Mouse (Mus musculus): ENCODE results near the gene Olfr646. TPM values are rescaled to one million over a fixed set of nuclear protein-coding genes. Genes with fewer than 3 reads are reported as not detected.

Olfr646 gene
- polyA plus RNA-seq, 1 experiment from 2014 or later = not detected

DNA sequence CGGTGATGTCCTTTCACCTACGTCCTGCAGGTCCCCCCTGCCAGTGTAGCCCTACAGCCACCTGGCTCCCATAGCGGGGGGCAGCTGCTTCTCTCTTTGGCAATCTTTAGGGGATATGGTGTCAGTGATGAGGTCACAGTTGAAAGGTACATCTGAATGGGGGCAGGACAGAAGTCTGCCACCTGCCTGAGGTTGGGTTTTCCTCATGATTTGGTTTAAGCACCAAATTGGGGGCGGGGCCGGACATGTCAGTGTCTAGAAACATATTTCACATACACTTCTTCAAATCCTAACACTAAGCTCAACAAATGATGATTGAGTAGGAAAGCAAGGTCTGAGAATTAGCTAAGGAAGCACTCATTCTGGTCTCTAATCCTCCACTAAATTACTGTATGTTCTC lies 25.1 kb downstream of the Olfr646 start, which contains the start of gene Ubqln5:
Gene Ubqln5 (minus strand): TSS at position 101 of the 400 bp plus-strand sequence.
- ATAC-seq (replicated peaks; ENCODE audit: low FRiP score, low read depth) (no peak), DNase-seq (ENCODE audit: low spot score) (no peak)
- no peak within 1 kb of the TSS for H3K4me3 ChIP-seq (replicated peaks; ENCODE audit: low read depth, low read length)
- no peaks in the 10 kb centered on the region for H3K4me1 ChIP-seq (replicated peaks; ENCODE audit: insufficient read depth, low read length)
- H3K9ac ChIP-seq (ENCODE audit: low read depth, low read length) = no peak within 1 kb of the TSS
- no peak within 1 kb of the TSS for H3K4me2 ChIP-seq (ENCODE audit: low read length)
- H3K9me3 ChIP-seq (replicated peaks; ENCODE audit: low read length) = no peaks in the 10 kb centered on the region
- H3K27me3 ChIP-seq (ENCODE audit: insufficient read depth, low read length) = no peaks in the 10 kb centered on the region
- no peak within 1 kb of the TSS for H3K27ac ChIP-seq
- H3K36me3 ChIP-seq (ENCODE audit: insufficient read depth, low read length) = no peaks in the 10 kb centered on the region
- 91% methylated on average over 5 of the region's 5 CpGs for WGBS
- TF ChIP-seq CTCF (IDR thresholded peaks at IDR 0.05; ENCODE audit: low read depth) = no peak

- no peaks in the 10 kb centered on the region for H3K27me3 ChIP-seq (ENCODE audit: insufficient read depth, low read length)
- no peak within 1 kb of the TSS for H3K4me2 ChIP-seq (ENCODE audit: low read length)
- 88% methylated on average over 5 of the region's 5 CpGs for WGBS
Observed at GRCm38 (mm10) chr7:104137305-104137704, 32.6 kb downstream of the Olfr646 start, which contains the start of gene Olfr643. Gene Olfr643, minus strand, starts transcription at chr7:104137405.

GRCm38 (mm10) chr7:104143179-104143578 lies 38.5 kb downstream of the Olfr646 start, which contains the start of gene Ubqln3:
Gene Ubqln3, minus strand, starts transcription at chr7:104143279.
- Histone ChIP-seq H3K27me3 (ENCODE audit: insufficient read depth, low read length) (no peaks in the 10 kb centered on the region), H3K4me1 (replicated peaks; ENCODE audit: insufficient read depth, low read length) (no peaks in the 10 kb centered on the region), H3K9ac (ENCODE audit: low read depth, low read length) (no peak within 1 kb of the TSS), H3K9me3 (replicated peaks; ENCODE audit: low read length) (no peaks in the 10 kb centered on the region), H3K4me3 (replicated peaks; ENCODE audit: low read depth, low read length) (no peak within 1 kb of the TSS), H3K4me2 (ENCODE audit: low read length) (no peak within 1 kb of the TSS), H3K36me3 (ENCODE audit: insufficient read depth, low read length) (no peaks in the 10 kb centered on the region), H3K27ac (no peak within 1 kb of the TSS)
- no peak for DNase-seq (ENCODE audit: low spot score)
- ATAC-seq (replicated peaks; ENCODE audit: low FRiP score, low read depth) = no peak
- TF ChIP-seq CTCF (IDR thresholded peaks at IDR 0.05; ENCODE audit: low read depth) = no peak
- 72% methylated on average over 3 of the region's 3 CpGs for WGBS

More at GRCm38 (mm10) chr7:104137305-104137704, 32.6 kb downstream of the Olfr646 start, which contains the start of gene Olfr643:
- H3K9ac ChIP-seq (ENCODE audit: low read depth, low read length) = no peak within 1 kb of the TSS
- ATAC-seq (replicated peaks; ENCODE audit: low FRiP score, low read depth) = no peak
- DNase-seq (ENCODE audit: low spot score) = no peak
- H3K4me1 ChIP-seq (replicated peaks; ENCODE audit: insufficient read depth, low read length) = no peaks in the 10 kb centered on the region
- H3K4me3 ChIP-seq (replicated peaks; ENCODE audit: low read depth, low read length) = no peak within 1 kb of the TSS
- no peak for TF ChIP-seq CTCF (IDR thresholded peaks at IDR 0.05; ENCODE audit: low read depth)
- no peak within 1 kb of the TSS for H3K27ac ChIP-seq
- H3K36me3 ChIP-seq (ENCODE audit: insufficient read depth, low read length) = no peaks in the 10 kb centered on the region
- no peaks in the 10 kb centered on the region for H3K9me3 ChIP-seq (replicated peaks; ENCODE audit: low read length)

- WGBS = 79% methylated on average over 2 of the region's 2 CpGs
Observed at GRCm38 (mm10) chr7:104150456-104150855, 45.8 kb downstream of the Olfr646 start, which contains the start of gene Ubqlnl. Gene Ubqlnl, minus strand, starts transcription at chr7:104150556.

More at GRCm38 (mm10) chr7:104150456-104150855, 45.8 kb downstream of the Olfr646 start, which contains the start of gene Ubqlnl:
- Histone ChIP-seq H3K27me3 (ENCODE audit: insufficient read depth, low read length) (no peaks in the 10 kb centered on the region), H3K4me3 (replicated peaks; ENCODE audit: low read depth, low read length) (no peak within 1 kb of the TSS), H3K4me1 (replicated peaks; ENCODE audit: insufficient read depth, low read length) (no peaks in the 10 kb centered on the region), H3K27ac (no peak within 1 kb of the TSS), H3K36me3 (ENCODE audit: insufficient read depth, low read length) (no peaks in the 10 kb centered on the region), H3K9me3 (replicated peaks; ENCODE audit: low read length) (no peaks in the 10 kb centered on the region), H3K4me2 (ENCODE audit: low read length) (no peak within 1 kb of the TSS), H3K9ac (ENCODE audit: low read depth, low read length) (no peak within 1 kb of the TSS)
- TF ChIP-seq CTCF (IDR thresholded peaks at IDR 0.05; ENCODE audit: low read depth) = no peak
- no peak for ATAC-seq (replicated peaks; ENCODE audit: low FRiP score, low read depth)
- no peak for DNase-seq (ENCODE audit: low spot score)

Other genes starting within 250 kb of the Olfr646 start
- not detected in 2 replicates for gene Olfr66, start 218.6 kb upstream of the Olfr646 start, polyA plus RNA-seq (2015; fragmentation: Nextera tagmentation; extraction: Ambion mirVana)
- gene Olfr64, start 210.4 kb upstream of the Olfr646 start, polyA plus RNA-seq (2015; fragmentation: Nextera tagmentation; extraction: Ambion mirVana) = not detected in 2 replicates
- not detected in 2 replicates for gene Olfr65, start 201.4 kb upstream of the Olfr646 start, polyA plus RNA-seq (2015; fragmentation: Nextera tagmentation; extraction: Ambion mirVana)
- gene Olfr631, start 176.0 kb upstream of the Olfr646 start, polyA plus RNA-seq (2015; fragmentation: Nextera tagmentation; extraction: Ambion mirVana) = not detected in 2 replicates
- not detected in 2 replicates for gene Olfr632, start 170.5 kb upstream of the Olfr646 start, polyA plus RNA-seq (2015; fragmentation: Nextera tagmentation; extraction: Ambion mirVana)
- not detected in 2 replicates for gene Olfr633, start 160.4 kb upstream of the Olfr646 start, polyA plus RNA-seq (2015; fragmentation: Nextera tagmentation; extraction: Ambion mirVana)
- gene Olfr635, start 133.7 kb upstream of the Olfr646 start, polyA plus RNA-seq (2015; fragmentation: Nextera tagmentation; extraction: Ambion mirVana) = not detected in 2 replicates
- not detected in 2 replicates for gene Olfr638, start 106.1 kb upstream of the Olfr646 start, polyA plus RNA-seq (2015; fragmentation: Nextera tagmentation; extraction: Ambion mirVana)
- 0.01 TPM in 1 of 2 replicates, not detected in the other for gene Olfr639, start 87.6 kb upstream of the Olfr646 start, polyA plus RNA-seq (2015; fragmentation: Nextera tagmentation; extraction: Ambion mirVana)
- gene Olfr640, start 79.3 kb upstream of the Olfr646 start, polyA plus RNA-seq (2015; fragmentation: Nextera tagmentation; extraction: Ambion mirVana) = not detected in 2 replicates
- gene Olfr641, start 69.4 kb upstream of the Olfr646 start, polyA plus RNA-seq (2015; fragmentation: Nextera tagmentation; extraction: Ambion mirVana) = not detected in 2 replicates
- not detected in 2 replicates for gene Olfr642, start 52.2 kb upstream of the Olfr646 start, polyA plus RNA-seq (2015; fragmentation: Nextera tagmentation; extraction: Ambion mirVana)
- gene 4930516K23Rik, start 43.4 kb upstream of the Olfr646 start, polyA plus RNA-seq (2015; fragmentation: Nextera tagmentation; extraction: Ambion mirVana) = not detected in 2 replicates
- gene Olfr644, start 33.0 kb upstream of the Olfr646 start, polyA plus RNA-seq (2015; fragmentation: Nextera tagmentation; extraction: Ambion mirVana) = not detected in 2 replicates
- not detected in 2 replicates for gene Olfr645, start 19.4 kb upstream of the Olfr646 start, polyA plus RNA-seq (2015; fragmentation: Nextera tagmentation; extraction: Ambion mirVana)
- gene Ubqln5, start 25.0 kb downstream of the Olfr646 start, polyA plus RNA-seq (2015; fragmentation: Nextera tagmentation; extraction: Ambion mirVana) = not detected in 2 replicates
- gene Olfr643, start 32.5 kb downstream of the Olfr646 start, polyA plus RNA-seq (2015; fragmentation: Nextera tagmentation; extraction: Ambion mirVana) = not detected in 2 replicates
- gene Ubqln3, start 38.4 kb downstream of the Olfr646 start, polyA plus RNA-seq (2015; fragmentation: Nextera tagmentation; extraction: Ambion mirVana) = not detected in 2 replicates
- not detected in 2 replicates for gene Ubqlnl, start 45.7 kb downstream of the Olfr646 start, polyA plus RNA-seq (2015; fragmentation: Nextera tagmentation; extraction: Ambion mirVana)
- not detected in 2 replicates for gene Olfm5, start 60.0 kb downstream of the Olfr646 start, polyA plus RNA-seq (2015; fragmentation: Nextera tagmentation; extraction: Ambion mirVana)
- gene Olfr648, start 78.5 kb downstream of the Olfr646 start, polyA plus RNA-seq (2015; fragmentation: Nextera tagmentation; extraction: Ambion mirVana) = 0.05 and 0.06 TPM in 2 replicates
- not detected in 2 replicates for gene Olfr649, start 91.1 kb downstream of the Olfr646 start, polyA plus RNA-seq (2015; fragmentation: Nextera tagmentation; extraction: Ambion mirVana)
- 0.64 and 0.79 TPM in 2 replicates for gene Trim6, start 113.9 kb downstream of the Olfr646 start, polyA plus RNA-seq (2015; fragmentation: Nextera tagmentation; extraction: Ambion mirVana)
- gene Trim34a, start 139.6 kb downstream of the Olfr646 start, polyA plus RNA-seq (2015; fragmentation: Nextera tagmentation; extraction: Ambion mirVana) = 3.1 and 4.1 TPM in 2 replicates
- 0.43 and 0.48 TPM in 2 replicates for gene Trim5, start 183.2 kb downstream of the Olfr646 start, polyA plus RNA-seq (2015; fragmentation: Nextera tagmentation; extraction: Ambion mirVana)
- gene Trim12a, start 210.6 kb downstream of the Olfr646 start, polyA plus RNA-seq (2015; fragmentation: Nextera tagmentation; extraction: Ambion mirVana) = 8.6 and 8.8 TPM in 2 replicates
- 0.12 TPM in 1 of 2 replicates, not detected in the other for gene Trim34b, start 224.6 kb downstream of the Olfr646 start, polyA plus RNA-seq (2015; fragmentation: Nextera tagmentation; extraction: Ambion mirVana)
- 2.2 TPM in 2 replicates for gene Trim12c, start 248.5 kb downstream of the Olfr646 start, polyA plus RNA-seq (2015; fragmentation: Nextera tagmentation; extraction: Ambion mirVana)

Data from kidney, postnatal 0 days (tissue).